Mouse (Mus musculus) embryonic facial prominence, embryonic 11.5 days (tissue): ENCODE data around the gene Cox16. TPM values are rescaled to one million over a fixed set of nuclear protein-coding genes. Genes with fewer than 3 reads are reported as not detected.
"Not testable (repeated sequence)": the region's sequence is repeated elsewhere in the genome, so short reads cannot be mapped to it uniquely, and the experiment has no call there.

Experiments used
- ATAC-seq: fragments of 200-750 bp; cut with Nextera tagmentation; replicated peaks from 2 replicates; pipeline ENCODE4 v1.8.0; 2017; ENCODE audit warnings: low read depth; ENCODE audit not compliant: insufficient number of reproducible peaks, low FRiP score, low TSS enrichment
- DNase-seq: peaks from one replicate; pipeline ENCODE4 v3.0.0-alpha.2; 2015; ENCODE audit warnings: low spot score
- H3K27ac ChIP-seq: fragments of 300-500 bp; sonication (generic); replicated peaks from 2 replicates; pipeline ENCODE4 v1.5.1; 2014; ENCODE audit warnings: mild to moderate bottlenecking, low read depth, low read length, control low read depth
- H3K27me3 ChIP-seq: fragments of 300-500 bp; sonication (generic); 2 replicates; pipeline ENCODE4 v1.6.1; 2014; ENCODE audit warnings: mild to moderate bottlenecking, low read length, moderate library complexity, mixed read lengths; ENCODE audit not compliant: control insufficient read depth, insufficient read depth
- H3K36me3 ChIP-seq: fragments of 300-500 bp; sonication (generic); replicated peaks from 2 replicates; pipeline ENCODE4 v1.6.1; 2014; ENCODE audit warnings: low read depth, mild to moderate bottlenecking, low read length, moderate library complexity, mixed read lengths; ENCODE audit not compliant: control insufficient read depth, insufficient read depth
- H3K4me1 ChIP-seq: fragments of 300-500 bp; sonication (generic); 2 replicates; pipeline ENCODE4 v1.6.1; 2014; ENCODE audit warnings: low read length, mixed read lengths; ENCODE audit not compliant: control insufficient read depth, insufficient read depth
- H3K4me2 ChIP-seq: fragments of 300-500 bp; sonication (generic); 2 replicates; pipeline ENCODE4 v1.6.1; 2014; ENCODE audit warnings: low read depth, mild to moderate bottlenecking, control low read depth, low read length, moderate library complexity
- H3K4me3 ChIP-seq: fragments of 300-500 bp; sonication (generic); 2 replicates; pipeline ENCODE4 v1.5.1; 2014; ENCODE audit warnings: low read depth, low read length, control low read depth
- H3K9ac ChIP-seq: fragments of 300-500 bp; sonication (generic); replicated peaks from 2 replicates; pipeline ENCODE4 v1.6.1; 2014; ENCODE audit warnings: mild to moderate bottlenecking, control low read depth, low read length
- H3K9me3 ChIP-seq: fragments of 300-500 bp; sonication (generic); replicated peaks from 2 replicates; pipeline ENCODE4 v1.6.1; 2016; ENCODE audit warnings: mild to moderate bottlenecking, low read length, inconsistent platforms, mixed read lengths; ENCODE audit not compliant: control insufficient read depth
- WGBS: fragments of 180-500 bp; shearing (Covaris S2); extraction: QIAGEN DNeasy Blood & Tissue Kit; methylation state at CpG from one replicate; pipeline ENCODE4 v1.1.7; 2014; 5-methylcytosine and 5-hydroxymethylcytosine counted together
- polyA plus RNA-seq: library from polyadenylated mRNA; unstranded; fragments of >200 nt; fragmentation: Nextera tagmentation; extraction: Ambion mirVana; gene quantifications from 2 replicates; pipeline ENCODE4 v1.2.1, GENCODE M21; 2014

Gene Cox16
- polyA plus RNA-seq, 1 experiment from 2014 or later, result 133 TPM

GRCm38 (mm10) chr12:81483656-81484055 is 1.3 kb downstream of the Cox16 start:
- H3K9me3 ChIP-seq, result no peaks in the 10 kb centered on the region
- H3K4me1 ChIP-seq, result no peaks in the 10 kb centered on the region
- H3K4me3 ChIP-seq, result peak overlapping the region; percentile 65
- H3K27ac ChIP-seq, result no peak overlapping the region
- H3K27me3 ChIP-seq, result no peaks in the 10 kb centered on the region
- 52% methylated on average over 17 of the region's 17 CpGs for WGBS
- H3K36me3 ChIP-seq, result no peaks in the 10 kb centered on the region
- DNase-seq (peak; percentile 69), ATAC-seq (no peak)
- H3K9ac ChIP-seq, result no peak overlapping the region
- H3K4me2 ChIP-seq, result peak overlapping the region; percentile 44

- not testable (repeated sequence) for H3K4me3 ChIP-seq, DNase-seq, H3K4me1 ChIP-seq, H3K27me3 ChIP-seq, H3K4me2 ChIP-seq, H3K27ac ChIP-seq, H3K36me3 ChIP-seq, H3K9me3 ChIP-seq, H3K9ac ChIP-seq, ATAC-seq
- 93% methylated on average over 7 of the region's 7 CpGs for WGBS
These were observed 25.9 kb downstream of the Cox16 start for GRCm38 (mm10) chr12:81459051-81459450.

GRCm38 (mm10) chr12:81438985-81439384 is 45.9 kb downstream of the Cox16 start:
- 90% methylated on average over 9 of the region's 9 CpGs for WGBS
- not testable (repeated sequence) for H3K9ac ChIP-seq, ATAC-seq, DNase-seq, H3K4me3 ChIP-seq, H3K4me2 ChIP-seq, H3K36me3 ChIP-seq, H3K9me3 ChIP-seq, H3K27ac ChIP-seq, H3K27me3 ChIP-seq, H3K4me1 ChIP-seq

GRCm38 (mm10) chr12:81434778-81435177 is 50.1 kb downstream of the Cox16 start:
- H3K27ac ChIP-seq, H3K9me3 ChIP-seq, H3K4me3 ChIP-seq, H3K36me3 ChIP-seq, H3K9ac ChIP-seq, H3K4me1 ChIP-seq, H3K4me2 ChIP-seq, DNase-seq, H3K27me3 ChIP-seq, ATAC-seq: not testable (repeated sequence)
- 96% methylated on average over 2 of the region's 2 CpGs for WGBS

- 85% methylated on average over 1 of the region's 1 CpGs for WGBS
These were observed 63.1 kb downstream of the Cox16 start, which contains the start of gene Adam4 for GRCm38 (mm10) chr12:81421846-81422245. Gene Adam4, minus strand, starts transcription at chr12:81421946.

GRCm38 (mm10) chr12:81413211-81413610 is 71.7 kb downstream of the Cox16 start:
- no peak overlapping the region for H3K4me2 ChIP-seq
- H3K36me3 ChIP-seq, result no peaks in the 10 kb centered on the region
- no peaks in the 10 kb centered on the region for H3K4me1 ChIP-seq
- ATAC-seq, result no peak
- no peak overlapping the region for H3K9ac ChIP-seq
- no peak for DNase-seq
- WGBS, result 84% methylated on average over 3 of the region's 3 CpGs
- H3K27me3 ChIP-seq, result no peaks in the 10 kb centered on the region
- no peak overlapping the region for H3K27ac ChIP-seq
- H3K9me3 ChIP-seq, result no peaks in the 10 kb centered on the region
- no peak overlapping the region for H3K4me3 ChIP-seq

More at GRCm38 (mm10) chr12:81421846-81422245, 63.1 kb downstream of the Cox16 start, which contains the start of gene Adam4:
- Histone ChIP-seq H3K27ac (no peak within 1 kb of the TSS), H3K36me3 (no peaks in the 10 kb centered on the region), H3K9me3 (no peaks in the 10 kb centered on the region), H3K27me3 (no peaks in the 10 kb centered on the region), H3K4me1 (no peaks in the 10 kb centered on the region), H3K4me3 (no peak within 1 kb of the TSS), H3K9ac (no peak within 1 kb of the TSS), H3K4me2 (no peak within 1 kb of the TSS)
- ATAC-seq (no peak), DNase-seq (no peak)

GRCm38 (mm10) chr12:81408966-81409365 is 76.0 kb downstream of the Cox16 start:
- Histone ChIP-seq H3K36me3 (no peaks in the 10 kb centered on the region), H3K9me3 (no peaks in the 10 kb centered on the region), H3K4me3 (no peak overlapping the region), H3K27me3 (no peaks in the 10 kb centered on the region), H3K27ac (no peak overlapping the region), H3K9ac (no peak overlapping the region), H3K4me1 (no peaks in the 10 kb centered on the region), H3K4me2 (no peak overlapping the region)
- no peak for DNase-seq
- WGBS, result 80% methylated on average over 3 of the region's 3 CpGs
- no peak for ATAC-seq

- H3K4me2 ChIP-seq, result no peak overlapping the region
- peak; percentile 71 for DNase-seq
- WGBS, result 32% methylated on average over 1 of the region's 1 CpGs
These were observed 82.7 kb downstream of the Cox16 start for GRCm38 (mm10) chr12:81402187-81402586.

More at GRCm38 (mm10) chr12:81402187-81402586, 82.7 kb downstream of the Cox16 start:
- no peaks in the 10 kb centered on the region for H3K36me3 ChIP-seq
- no peak for ATAC-seq
- no peaks in the 10 kb centered on the region for H3K9me3 ChIP-seq
- H3K9ac ChIP-seq, result no peak overlapping the region
- H3K27me3 ChIP-seq, result no peaks in the 10 kb centered on the region
- no peaks in the 10 kb centered on the region for H3K4me1 ChIP-seq
- no peak overlapping the region for H3K27ac ChIP-seq
- no peak overlapping the region for H3K4me3 ChIP-seq
